Mouse (Mus musculus): ENCODE data around the gene Tsku. TPM values are rescaled to one million over a fixed set of nuclear protein-coding genes. Genes with fewer than 3 reads are reported as not detected.

The Tsku gene
- total and polyA plus RNA-seq, 2 experiments from 2014 or later: 6.1 to 32.1 TPM

DNA sequence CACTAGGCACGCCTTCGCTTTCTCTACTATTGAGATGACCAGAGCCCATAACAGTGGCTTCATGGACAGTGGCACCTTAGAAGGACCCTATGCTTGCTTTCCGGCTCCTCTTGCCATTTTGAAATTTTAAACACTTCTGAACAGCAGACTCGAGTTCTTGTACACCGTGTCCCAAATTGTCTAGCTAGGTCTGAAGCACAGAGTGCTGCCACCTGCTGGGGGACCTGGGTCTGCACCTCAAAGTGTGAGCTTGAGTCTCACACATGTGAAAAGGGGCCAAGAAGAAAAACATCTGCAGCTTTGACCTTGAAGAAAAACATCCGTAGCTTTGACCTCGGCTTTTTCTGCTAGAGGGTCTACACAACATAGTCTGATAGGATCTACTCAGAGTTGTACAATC lies 13.1 kb downstream of the Tsku start:
- ATAC-seq (ENCODE audit: low FRiP score): no peak

DNA sequence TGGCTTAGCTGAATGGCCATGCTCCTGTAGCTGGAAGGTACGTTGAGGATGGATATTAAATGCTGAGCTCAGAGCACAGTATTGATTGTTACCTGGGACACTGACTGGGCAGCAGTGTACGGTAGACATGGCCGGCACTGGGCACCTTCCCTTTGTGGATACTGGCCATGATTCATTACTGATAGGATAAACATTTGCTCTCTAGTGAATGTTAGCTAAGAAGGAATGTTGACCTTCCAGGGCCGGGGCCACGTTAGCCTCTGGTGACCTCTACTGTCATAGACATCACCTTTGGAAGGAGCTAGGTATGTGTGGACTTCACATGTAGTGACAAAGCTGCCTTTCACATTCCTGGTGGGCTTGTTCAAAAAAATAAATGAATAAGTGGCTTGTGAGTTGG lies 13.7 kb downstream of the Tsku start:
- no peak for DNase-seq (ENCODE audit: low spot score)
- Histone ChIP-seq H3K4me1 (ENCODE audit: insufficient read depth, low read length) (no peaks in the 10 kb centered on the region), H3K4me3 (ENCODE audit: low read depth, low read length) (no peak overlapping the region), H3K9ac (replicated peaks; ENCODE audit: low read length, poor library complexity, severe bottlenecking) (no peak overlapping the region), H3K9me3 (ENCODE audit: low read length) (no peaks in the 10 kb centered on the region), H3K36me3 (ENCODE audit: insufficient read depth, low read length) (peaks cover 19% of the 10 kb centered on the region), H3K27ac (ENCODE audit: low read depth, low read length) (no peak overlapping the region), H3K27me3 (ENCODE audit: insufficient read depth, low read length) (no peaks in the 10 kb centered on the region), H3K4me2 (ENCODE audit: low read depth, low read length, poor library complexity, severe bottlenecking) (no peak overlapping the region)
- WGBS: 91% methylated on average over 5 of the region's 5 CpGs
- no peak for TF ChIP-seq CTCF (IDR thresholded peaks at IDR 0.05)
- no peak for ATAC-seq (ENCODE audit: low FRiP score)

More for the DNA sequence above, 13.1 kb downstream of the Tsku start:
- Histone ChIP-seq H3K4me2 (ENCODE audit: low read depth, low read length, poor library complexity, severe bottlenecking) (no peak overlapping the region), H3K27ac (ENCODE audit: low read depth, low read length) (no peak overlapping the region), H3K27me3 (ENCODE audit: insufficient read depth, low read length) (no peaks in the 10 kb centered on the region), H3K4me1 (ENCODE audit: insufficient read depth, low read length) (no peaks in the 10 kb centered on the region), H3K36me3 (ENCODE audit: insufficient read depth, low read length) (peaks cover 22% of the 10 kb centered on the region), H3K4me3 (ENCODE audit: low read depth, low read length) (no peak overlapping the region), H3K9me3 (ENCODE audit: low read length) (no peaks in the 10 kb centered on the region), H3K9ac (replicated peaks; ENCODE audit: low read length, poor library complexity, severe bottlenecking) (no peak overlapping the region)
- DNase-seq (ENCODE audit: low spot score): peak; percentile 72
- TF ChIP-seq CTCF (IDR thresholded peaks at IDR 0.05): peak; percentile 82
- WGBS: 67% methylated on average over 7 of the region's 7 CpGs

DNA sequence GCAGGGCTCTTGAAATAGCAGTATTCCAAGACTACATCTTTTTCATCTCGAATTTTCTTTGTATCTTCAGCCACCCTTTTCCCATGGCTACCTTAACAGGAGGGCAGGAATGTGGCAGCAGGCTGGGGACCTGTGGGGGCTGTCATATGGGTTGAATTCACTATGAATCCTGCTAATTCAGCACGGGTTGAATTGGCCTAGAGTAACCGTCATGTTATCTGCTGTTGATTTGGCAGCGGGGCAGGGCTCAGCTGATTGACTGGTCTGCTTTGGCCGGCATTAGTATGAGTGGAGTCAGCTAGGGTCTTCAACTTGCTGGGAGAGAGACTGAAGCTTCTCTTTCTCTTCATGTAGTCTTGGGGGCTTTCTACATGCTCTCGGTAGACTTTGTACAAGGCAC lies 16.1 kb downstream of the Tsku start:
- ATAC-seq (ENCODE audit: low FRiP score) (no peak), DNase-seq (ENCODE audit: low spot score) (peak; percentile 43)

DNA sequence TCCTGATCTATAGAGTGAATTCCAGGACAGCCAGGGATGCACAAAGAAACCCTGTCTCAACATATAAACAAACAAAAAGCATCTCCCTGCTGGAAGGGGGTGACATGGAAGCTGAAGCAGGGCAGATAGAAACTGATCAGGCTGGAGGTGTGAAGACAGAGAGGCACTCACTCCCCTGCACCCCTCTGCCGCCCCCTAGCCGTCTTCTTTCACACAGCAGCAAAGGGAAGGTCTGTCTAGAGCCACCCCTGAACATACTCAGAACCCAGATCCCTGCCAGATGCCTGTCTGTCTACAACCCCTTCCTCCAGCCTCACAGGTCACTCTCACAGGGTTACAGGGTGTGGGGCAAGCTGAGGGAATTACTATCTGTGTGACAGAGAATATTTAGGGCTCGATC lies 16.8 kb downstream of the Tsku start:
- DNase-seq (ENCODE audit: low spot score) (no peak), ATAC-seq (ENCODE audit: low FRiP score) (no peak)
- TF ChIP-seq CTCF (IDR thresholded peaks at IDR 0.05): peak; percentile 64
- Histone ChIP-seq H3K27me3 (ENCODE audit: insufficient read depth, low read length) (no peaks in the 10 kb centered on the region), H3K4me1 (ENCODE audit: insufficient read depth, low read length) (no peaks in the 10 kb centered on the region), H3K36me3 (ENCODE audit: insufficient read depth, low read length) (no peaks in the 10 kb centered on the region), H3K4me3 (ENCODE audit: low read depth, low read length) (no peak overlapping the region), H3K9ac (replicated peaks; ENCODE audit: low read length, poor library complexity, severe bottlenecking) (no peak overlapping the region), H3K27ac (ENCODE audit: low read depth, low read length) (no peak overlapping the region), H3K9me3 (ENCODE audit: low read length) (no peaks in the 10 kb centered on the region), H3K4me2 (ENCODE audit: low read depth, low read length, poor library complexity, severe bottlenecking) (no peak overlapping the region)
- 28% methylated on average over 3 of the region's 3 CpGs for WGBS

More for the DNA sequence above, 16.1 kb downstream of the Tsku start:
- Histone ChIP-seq H3K9me3 (ENCODE audit: low read length) (no peaks in the 10 kb centered on the region), H3K4me2 (ENCODE audit: low read depth, low read length, poor library complexity, severe bottlenecking) (no peak overlapping the region), H3K36me3 (ENCODE audit: insufficient read depth, low read length) (0 out of 2 replicates have a peak, but pooled peaks cover 2% of the 10 kb centered on the region), H3K4me1 (ENCODE audit: insufficient read depth, low read length) (no peaks in the 10 kb centered on the region), H3K9ac (replicated peaks; ENCODE audit: low read length, poor library complexity, severe bottlenecking) (no peak overlapping the region), H3K27ac (ENCODE audit: low read depth, low read length) (no peak overlapping the region), H3K27me3 (ENCODE audit: insufficient read depth, low read length) (no peaks in the 10 kb centered on the region), H3K4me3 (ENCODE audit: low read depth, low read length) (no peak overlapping the region)
- no peak for TF ChIP-seq CTCF (IDR thresholded peaks at IDR 0.05)
- 44% methylated on average over 6 of the region's 6 CpGs for WGBS

DNA sequence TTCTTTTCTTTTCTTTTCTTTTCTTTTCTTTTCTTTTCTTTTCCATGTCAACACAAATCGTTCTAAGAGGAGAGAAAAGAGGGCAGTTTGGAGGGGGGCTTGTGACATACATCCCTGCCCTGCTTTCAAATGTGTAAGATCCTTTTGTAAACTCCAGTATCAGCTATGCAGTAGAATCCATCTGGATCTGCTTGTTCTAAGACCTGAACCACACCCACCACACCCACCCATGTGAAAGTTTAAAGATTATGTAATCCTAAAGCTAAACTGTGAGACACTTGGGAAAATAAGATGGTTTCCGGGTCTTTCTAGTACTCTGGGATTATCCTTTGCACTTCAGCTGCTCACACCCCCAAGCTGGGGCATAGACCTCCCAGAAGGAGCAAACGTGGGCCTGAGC lies 18.9 kb downstream of the Tsku start:
- Histone ChIP-seq H3K27me3 (ENCODE audit: insufficient read depth, low read length) (no peaks in the 10 kb centered on the region), H3K4me2 (ENCODE audit: low read depth, low read length, poor library complexity, severe bottlenecking) (no peak overlapping the region), H3K27ac (ENCODE audit: low read depth, low read length) (no peak overlapping the region), H3K9me3 (ENCODE audit: low read length) (no peaks in the 10 kb centered on the region), H3K36me3 (ENCODE audit: insufficient read depth, low read length) (no peaks in the 10 kb centered on the region), H3K4me3 (ENCODE audit: low read depth, low read length) (no peak overlapping the region), H3K4me1 (ENCODE audit: insufficient read depth, low read length) (no peaks in the 10 kb centered on the region), H3K9ac (replicated peaks; ENCODE audit: low read length, poor library complexity, severe bottlenecking) (no peak overlapping the region)
- DNase-seq (ENCODE audit: low spot score) (no peak), ATAC-seq (ENCODE audit: low FRiP score) (no peak)
- 52% methylated on average over 3 of the region's 3 CpGs for WGBS
- TF ChIP-seq CTCF (IDR thresholded peaks at IDR 0.05): no peak

DNA sequence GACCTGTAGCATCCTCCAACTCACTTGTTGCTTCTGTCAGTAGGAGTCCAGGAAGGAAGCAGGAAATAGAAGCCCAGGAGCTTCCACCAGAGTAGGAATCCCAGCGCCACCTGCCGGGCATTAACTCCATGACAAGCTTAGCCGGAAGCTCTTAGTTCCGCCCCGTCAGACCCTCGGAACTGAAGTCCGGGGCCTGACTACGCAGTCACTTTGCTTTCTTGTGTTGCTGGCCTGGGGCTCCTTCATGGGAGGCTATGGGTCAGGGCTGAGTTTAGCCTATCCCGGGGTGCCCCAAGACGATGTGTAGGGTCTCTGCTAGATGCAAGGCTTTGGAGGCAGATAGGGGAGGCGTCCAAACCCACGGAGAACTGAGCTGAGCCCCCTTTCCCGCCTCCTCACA lies 19.7 kb downstream of the Tsku start:
- Histone ChIP-seq H3K27me3 (ENCODE audit: insufficient read depth, low read length) (no peaks in the 10 kb centered on the region), H3K4me3 (ENCODE audit: low read depth, low read length) (peak overlapping the region; percentile 27), H3K27ac (ENCODE audit: low read depth, low read length) (no peak overlapping the region), H3K4me1 (ENCODE audit: insufficient read depth, low read length) (no peaks in the 10 kb centered on the region), H3K4me2 (ENCODE audit: low read depth, low read length, poor library complexity, severe bottlenecking) (peak overlapping the region; percentile 61), H3K9me3 (ENCODE audit: low read length) (no peaks in the 10 kb centered on the region), H3K9ac (replicated peaks; ENCODE audit: low read length, poor library complexity, severe bottlenecking) (no peak overlapping the region), H3K36me3 (ENCODE audit: insufficient read depth, low read length) (no peaks in the 10 kb centered on the region)
- 2% methylated on average over 13 of the region's 13 CpGs for WGBS
- peak; percentile 92 for TF ChIP-seq CTCF (IDR thresholded peaks at IDR 0.05)
- ATAC-seq (ENCODE audit: low FRiP score) (peak; percentile 47), DNase-seq (ENCODE audit: low spot score) (peak; percentile 94)
